Mouse (Mus musculus) ES-Bruce4 (cell line): Measurements from ENCODE around the gene Dynlrb1. TPM values are rescaled to one million over a fixed set of nuclear protein-coding genes. Genes with fewer than 3 reads are reported as not detected.
A peak's percentile ranks its signal among the peaks of the same experiment; 100 is the strongest.

Experiments used
- H3K27ac ChIP-seq: 2 replicates; pipeline ENCODE4 v1.5.1; 2012; ENCODE audit warnings: low read length, inconsistent platforms; ENCODE audit not compliant: insufficient read depth
- H3K27me3 ChIP-seq: 2 replicates; pipeline ENCODE4 v1.6.1; 2012; ENCODE audit warnings: mild to moderate bottlenecking, low read length, inconsistent platforms; ENCODE audit not compliant: control insufficient read depth, poor library complexity, insufficient read depth, severe bottlenecking
- H3K36me3 ChIP-seq: 2 replicates; pipeline ENCODE4 v1.6.1; 2012; ENCODE audit warnings: inconsistent platforms, mild to moderate bottlenecking, low read length, moderate library complexity; ENCODE audit not compliant: control insufficient read depth, poor library complexity, insufficient read depth, severe bottlenecking
- H3K4me1 ChIP-seq: one replicate; pipeline ENCODE4 v1.8.1; 2011; ENCODE audit warnings: low read length; ENCODE audit not compliant: control insufficient read depth, insufficient read depth
- H3K4me3 ChIP-seq: 2 replicates; pipeline ENCODE4 v1.5.1; 2011; ENCODE audit warnings: low read depth, mild to moderate bottlenecking, low read length
- H3K9ac ChIP-seq: 2 replicates; pipeline ENCODE4 v1.6.1; 2012; ENCODE audit warnings: low read depth, mild to moderate bottlenecking, inconsistent platforms; ENCODE audit not compliant: poor library complexity, severe bottlenecking
- H3K9me3 ChIP-seq: replicated peaks from 2 replicates; pipeline ENCODE4 v1.6.1; 2012; ENCODE audit warnings: mild to moderate bottlenecking, low read length, inconsistent platforms; ENCODE audit not compliant: control insufficient read depth, poor library complexity, insufficient read depth, severe bottlenecking
- CTCF ChIP-seq: IDR thresholded peaks from one replicate; pipeline ENCODE4 v1.8.1; 2011; ENCODE audit warnings: low read depth, low read length
- EP300 ChIP-seq: IDR thresholded peaks from 2 replicates; pipeline ENCODE4 v1.6.1; 2011; ENCODE audit warnings: low read depth, low read length; ENCODE audit not compliant: insufficient read depth
- POLR2A ChIP-seq: IDR thresholded peaks from one replicate; pipeline ENCODE4 v1.8.1; 2011; ENCODE audit warnings: low read length; ENCODE audit not compliant: insufficient read depth
- polyA plus RNA-seq: library from polyadenylated mRNA; stranded (reverse); fragments of >200 nt; gene quantifications from 2 replicates; pipeline ENCODE4 v1.2.4, GENCODE M21; 2011; ENCODE audit warnings: low read depth; ENCODE audit not compliant: missing spikeins, insufficient read depth, insufficient read length

The Dynlrb1 gene
- polyA plus RNA-seq, result 230 and 241 TPM in 2 replicates

DNA sequence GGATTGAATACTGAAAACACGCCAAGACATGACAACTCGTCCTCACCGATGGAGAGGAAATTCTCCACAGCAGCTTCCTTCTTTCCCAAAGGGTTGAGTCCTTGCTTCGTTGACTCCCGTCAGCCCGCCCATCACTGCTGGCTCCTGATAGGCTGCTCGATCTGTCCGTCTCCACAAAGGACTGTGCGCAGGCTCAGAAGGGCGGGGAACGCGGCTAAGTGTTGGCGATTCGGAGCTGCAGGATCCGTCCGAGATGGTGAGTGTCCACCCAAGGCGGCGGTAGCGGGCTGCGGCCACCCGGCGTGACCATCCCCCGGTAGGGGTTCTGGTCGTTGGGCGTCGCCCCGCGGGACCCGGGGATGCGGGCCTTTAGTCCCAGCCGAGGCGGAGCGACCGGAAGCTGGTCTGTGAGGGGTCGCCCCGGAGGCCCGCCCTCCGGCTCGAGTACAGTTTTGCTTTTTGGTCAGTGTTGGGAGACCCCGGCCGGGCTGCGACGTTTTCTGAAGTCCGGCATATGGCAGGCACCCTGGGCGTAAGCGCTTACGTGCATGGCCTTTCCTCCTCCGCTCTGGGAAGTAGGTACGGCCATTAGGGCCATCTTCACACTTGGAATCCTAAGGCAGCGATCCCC, at the start of gene Dynlrb1:
Gene Dynlrb1 (plus strand): TSS at position 172 of the 631 bp plus-strand sequence.
- H3K27ac ChIP-seq, result no peak within 1 kb of the TSS

DNA sequence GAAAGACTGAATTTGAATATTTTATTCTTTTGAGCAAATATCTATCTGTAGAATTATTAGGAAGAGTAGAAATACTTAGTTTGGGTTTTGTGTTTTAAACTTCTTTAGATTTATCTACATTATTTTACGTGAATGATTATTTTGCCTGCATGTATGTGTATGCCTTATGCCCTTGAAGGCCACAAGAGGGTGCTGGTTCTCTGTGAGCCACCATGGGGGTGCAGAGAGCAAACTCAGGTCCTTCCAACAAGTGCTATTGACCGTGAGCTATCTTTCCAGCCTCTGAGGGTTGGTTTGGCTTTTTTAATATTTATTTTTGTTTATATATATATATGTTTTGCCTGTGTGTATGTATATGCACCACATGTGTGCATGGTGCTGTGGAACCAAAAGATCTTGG, 28.9 kb upstream of the Dynlrb1 start:
- Histone ChIP-seq H3K27me3 (no peaks in the 10 kb centered on the region), H3K9me3 (no peaks in the 10 kb centered on the region), H3K27ac (no peak overlapping the region), H3K4me3 (no peak overlapping the region), H3K4me1 (no peaks in the 10 kb centered on the region), H3K9ac (no peak overlapping the region), H3K36me3 (peaks cover 5% of the 10 kb centered on the region)
- no peak for TF ChIP-seq EP300
- TF ChIP-seq CTCF, result peak; percentile 80
- no peak for TF ChIP-seq POLR2A

More for the DNA sequence above, at the start of gene Dynlrb1:
- H3K4me1 ChIP-seq, result no peaks in the 10 kb centered on the region
- peak within 1 kb of the TSS; percentile 93 for H3K4me3 ChIP-seq
- no peaks in the 10 kb centered on the region for H3K36me3 ChIP-seq
- H3K9me3 ChIP-seq, result no peaks in the 10 kb centered on the region
- H3K9ac ChIP-seq, result peak within 1 kb of the TSS; percentile 74
- no peaks in the 10 kb centered on the region for H3K27me3 ChIP-seq
- no peak for TF ChIP-seq CTCF
- TF ChIP-seq POLR2A, result peak; percentile 83

DNA sequence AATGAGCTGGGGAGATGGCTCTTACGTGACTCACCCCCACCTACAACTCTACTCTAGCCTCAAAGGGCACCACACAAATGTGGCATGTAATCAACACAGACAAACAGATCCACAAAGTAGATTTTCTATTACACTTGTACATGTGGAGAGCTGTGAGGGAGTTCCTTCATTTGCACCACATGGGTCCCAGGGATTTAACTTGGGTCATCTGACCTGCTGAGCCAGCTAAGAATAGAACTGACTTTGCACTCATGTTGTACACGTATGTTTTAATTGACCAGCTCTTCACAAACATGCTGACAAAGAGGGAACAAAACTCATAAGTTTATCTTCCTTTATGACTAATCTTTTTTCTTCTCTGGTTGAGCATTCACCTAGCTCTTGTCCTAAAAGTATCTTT, 13.2 kb upstream of the Dynlrb1 start:
- Histone ChIP-seq H3K4me1 (no peaks in the 10 kb centered on the region), H3K9ac (no peak overlapping the region), H3K9me3 (no peaks in the 10 kb centered on the region), H3K27ac (no peak overlapping the region), H3K27me3 (no peaks in the 10 kb centered on the region), H3K36me3 (peaks cover 12% of the 10 kb centered on the region), H3K4me3 (no peak overlapping the region)
- TF ChIP-seq POLR2A (no peak), CTCF (no peak), EP300 (no peak)

DNA sequence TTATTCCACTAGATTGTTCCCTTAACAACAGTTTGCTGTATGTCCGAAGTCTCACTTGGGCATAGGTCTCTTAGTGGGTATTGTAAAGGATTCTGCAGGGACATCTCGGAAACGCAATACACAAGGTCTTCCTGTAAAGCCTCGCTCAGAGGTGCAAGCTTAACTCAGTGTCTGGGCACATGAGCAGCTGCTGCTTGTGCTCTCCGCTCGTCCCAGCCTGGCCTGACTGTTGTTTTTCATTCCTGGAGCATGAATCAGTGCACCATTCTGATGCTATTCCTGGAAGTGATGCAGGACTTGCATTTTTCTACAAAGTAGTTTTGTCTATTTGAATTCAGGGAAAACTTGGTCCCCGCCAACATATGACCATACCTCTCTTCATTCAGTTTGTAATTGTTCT, 11.6 kb upstream of the Dynlrb1 start:
- no peaks in the 10 kb centered on the region for H3K9me3 ChIP-seq
- no peak overlapping the region for H3K4me3 ChIP-seq
- no peak overlapping the region for H3K27ac ChIP-seq
- no peaks in the 10 kb centered on the region for H3K4me1 ChIP-seq
- peaks cover 11% of the 10 kb centered on the region for H3K36me3 ChIP-seq
- TF ChIP-seq CTCF (no peak), EP300 (no peak), POLR2A (no peak)
- H3K27me3 ChIP-seq, result no peaks in the 10 kb centered on the region
- H3K9ac ChIP-seq, result no peak overlapping the region

DNA sequence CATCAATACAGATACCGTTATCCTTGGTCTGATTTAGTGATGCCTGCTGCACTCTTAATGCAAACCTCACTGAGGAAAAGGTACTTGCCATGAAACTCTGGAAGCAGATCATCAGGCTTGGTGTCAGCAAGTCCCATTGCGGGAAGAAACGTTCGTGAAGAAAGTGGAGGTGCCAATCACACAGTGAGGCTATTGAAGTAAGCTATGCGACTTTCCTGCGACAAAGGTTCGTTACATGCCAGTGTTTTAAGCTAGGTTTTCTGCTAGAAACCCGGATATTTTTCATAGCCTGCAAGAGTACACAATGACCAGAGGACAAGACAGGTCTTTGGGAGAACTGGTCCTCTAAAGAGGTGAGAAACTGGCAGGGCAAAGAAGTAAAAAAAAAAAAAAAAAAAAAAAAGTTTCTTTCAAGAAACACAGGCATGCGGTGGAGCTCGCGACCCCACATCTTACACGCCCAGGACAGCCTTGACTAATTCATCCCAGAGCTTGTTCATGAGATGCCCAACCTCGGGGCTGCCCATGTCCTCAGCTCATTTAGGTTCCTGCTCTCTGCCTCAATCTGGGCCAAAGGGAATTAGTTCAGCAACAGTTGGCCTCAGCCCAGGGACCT, 479 bp upstream of the Dynlrb1 start:
- Histone ChIP-seq H3K4me1 (no peaks in the 10 kb centered on the region), H3K9ac (peak overlapping the region; percentile 74), H3K36me3 (no peaks in the 10 kb centered on the region), H3K27me3 (no peaks in the 10 kb centered on the region), H3K9me3 (no peaks in the 10 kb centered on the region), H3K27ac (no peak overlapping the region), H3K4me3 (peak overlapping the region; percentile 93)
- TF ChIP-seq POLR2A, result no peak
- no peak for TF ChIP-seq CTCF
- TF ChIP-seq EP300, result no peak

DNA sequence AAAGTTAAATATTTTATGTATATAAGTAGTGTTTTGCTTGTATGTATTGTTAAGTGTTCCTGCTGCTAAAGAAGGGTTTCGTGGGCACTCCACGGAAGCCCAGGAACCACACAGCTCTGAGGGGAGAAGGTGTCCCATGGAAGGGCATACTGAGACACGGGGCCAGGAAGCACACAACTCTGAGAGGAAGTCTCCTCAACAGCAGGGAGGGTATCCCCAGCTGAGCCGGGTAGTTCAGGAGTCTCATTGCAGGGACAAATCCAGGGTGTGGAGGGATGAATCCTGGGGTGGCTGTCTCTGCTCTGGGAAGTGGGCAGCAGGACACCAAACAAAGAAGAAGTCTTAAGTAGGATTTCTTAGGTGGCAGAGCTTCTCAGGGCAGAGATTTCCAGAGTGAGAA, 943 bp downstream of the Dynlrb1 start:
- no peaks in the 10 kb centered on the region for H3K9me3 ChIP-seq
- no peak for TF ChIP-seq POLR2A
- peak overlapping the region; percentile 40 for H3K4me3 ChIP-seq
- no peak overlapping the region for H3K27ac ChIP-seq
- H3K36me3 ChIP-seq, result no peaks in the 10 kb centered on the region
- peak overlapping the region; percentile 74 for H3K9ac ChIP-seq
- H3K27me3 ChIP-seq, result no peaks in the 10 kb centered on the region
- H3K4me1 ChIP-seq, result no peaks in the 10 kb centered on the region
